Mouse (Mus musculus): ENCODE data around the gene H2-Ob. TPM values are rescaled to one million over a fixed set of nuclear protein-coding genes. Genes with fewer than 3 reads are reported as not detected.

H2-Ob gene
- polyA plus RNA-seq, 1 experiment from 2014 or later, result 0.39 TPM

DNA sequence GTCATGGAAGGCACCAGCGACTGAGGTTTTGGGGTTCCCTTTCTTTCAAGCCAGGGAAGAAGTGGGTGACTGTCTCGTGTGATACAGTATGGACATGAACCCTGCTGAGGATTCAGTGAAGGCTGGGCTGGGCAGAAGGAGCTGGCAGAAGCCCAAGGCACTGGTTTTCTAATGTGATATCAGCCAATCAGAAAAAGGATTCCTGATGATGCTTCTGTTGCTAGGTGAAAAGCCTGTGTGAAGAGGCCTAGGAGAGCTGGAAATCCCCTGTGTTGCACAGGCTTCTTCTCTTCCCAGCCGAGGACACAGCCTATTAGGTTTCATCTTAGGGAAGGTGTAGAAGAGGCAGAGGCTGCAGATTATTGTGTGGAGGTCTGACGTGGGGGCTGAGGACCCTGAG, 22.8 kb downstream of the H2-Ob start:
- Histone ChIP-seq H3K36me3 (ENCODE audit: control insufficient read depth, insufficient read depth, low read length) (no peaks in the 10 kb centered on the region), H3K4me1 (ENCODE audit: control insufficient read depth, insufficient read depth, low read length) (0 out of 2 replicates have a peak, but pooled peaks cover 5% of the 10 kb centered on the region), H3K9me3 (replicated peaks; ENCODE audit: control insufficient read depth, low read length) (no peaks in the 10 kb centered on the region), H3K4me3 (replicated peaks; ENCODE audit: low read length) (no peak overlapping the region), H3K4me2 (ENCODE audit: low read depth, low read length) (no peak overlapping the region), H3K9ac (ENCODE audit: low read length) (no peak overlapping the region), H3K27me3 (ENCODE audit: control insufficient read depth, insufficient read depth, low read length) (peaks cover 20% of the 10 kb centered on the region), H3K27ac (ENCODE audit: low read length) (peak overlapping the region; percentile 48; the same call in 1 of the 2 replicates)
- 24% methylated on average over 4 of the region's 4 CpGs for WGBS
- ATAC-seq (ENCODE audit: insufficient read depth, low FRiP score), result peak; percentile 59; the same call in 1 of the 2 replicates

DNA sequence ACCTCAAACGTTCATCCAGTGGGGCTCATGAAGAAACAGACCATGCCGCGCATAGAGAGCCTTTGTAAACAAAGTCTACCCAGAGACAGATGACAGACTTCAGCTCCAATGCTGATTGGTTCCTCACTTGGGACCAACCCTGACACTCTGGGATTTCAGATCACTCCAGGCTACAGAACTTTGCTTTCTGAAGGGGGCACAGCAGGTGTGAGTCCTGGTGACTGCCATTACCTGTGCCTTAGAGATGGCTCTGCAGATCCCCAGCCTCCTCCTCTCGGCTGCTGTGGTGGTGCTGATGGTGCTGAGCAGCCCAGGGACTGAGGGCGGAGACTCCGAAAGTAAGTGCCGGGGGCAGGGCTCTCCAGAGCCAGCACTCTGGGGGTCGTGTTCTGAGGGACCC, 24.4 kb downstream of the H2-Ob start:
- Histone ChIP-seq H3K4me2 (ENCODE audit: low read depth, low read length) (peak overlapping the region; percentile 89), H3K9me3 (replicated peaks; ENCODE audit: control insufficient read depth, low read length) (no peaks in the 10 kb centered on the region), H3K4me3 (replicated peaks; ENCODE audit: low read length) (peak overlapping the region; percentile 49), H3K27ac (ENCODE audit: low read length) (no peak overlapping the region), H3K36me3 (ENCODE audit: control insufficient read depth, insufficient read depth, low read length) (no peaks in the 10 kb centered on the region), H3K9ac (ENCODE audit: low read length) (peak overlapping the region; percentile 9), H3K27me3 (ENCODE audit: control insufficient read depth, insufficient read depth, low read length) (peaks cover 20% of the 10 kb centered on the region), H3K4me1 (ENCODE audit: control insufficient read depth, insufficient read depth, low read length) (0 out of 2 replicates have a peak, but pooled peaks cover 5% of the 10 kb centered on the region)
- under 1% methylated on average over 8 of the region's 8 CpGs for whole genome bisulfite sequencing
- peak; percentile 55; the same call in 1 of the 2 replicates for ATAC-seq (ENCODE audit: insufficient read depth, low FRiP score)

DNA sequence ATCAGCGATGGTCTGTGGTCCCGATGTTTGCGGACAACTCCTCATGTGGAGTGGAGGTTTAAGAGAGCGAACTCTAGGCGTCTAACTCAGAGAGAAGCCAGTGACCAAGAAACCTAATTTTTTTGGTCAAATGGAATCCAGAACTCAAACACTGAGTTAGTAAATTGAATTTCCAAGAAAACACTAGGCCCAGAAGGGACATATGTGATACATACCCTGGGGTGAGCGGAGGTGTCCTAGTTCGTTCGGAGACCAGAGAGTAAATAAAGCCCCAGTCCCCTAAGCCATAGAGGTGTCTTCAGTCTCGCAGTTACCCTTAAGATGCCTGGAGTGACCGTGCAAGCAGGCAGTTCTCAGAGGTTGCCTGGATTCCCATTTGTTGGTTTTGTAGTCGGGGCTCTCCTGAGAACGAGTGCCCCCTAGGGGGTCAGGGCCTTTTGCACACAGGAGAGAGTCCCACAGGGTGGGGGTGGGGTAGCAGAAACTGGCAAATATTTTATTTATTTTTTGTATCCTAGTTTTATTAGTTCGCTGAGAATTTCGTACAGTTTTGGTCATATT, 25.2 kb downstream of the H2-Ob start:
- peak overlapping the region; percentile 89 for H3K4me2 ChIP-seq (ENCODE audit: low read depth, low read length)
- no peak for ATAC-seq (ENCODE audit: insufficient read depth, low FRiP score)
- no peaks in the 10 kb centered on the region for H3K9me3 ChIP-seq (replicated peaks; ENCODE audit: control insufficient read depth, low read length)
- H3K27me3 ChIP-seq (ENCODE audit: control insufficient read depth, insufficient read depth, low read length), result peaks cover 20% of the 10 kb centered on the region
- no peak overlapping the region for H3K27ac ChIP-seq (ENCODE audit: low read length)
- no peaks in the 10 kb centered on the region for H3K36me3 ChIP-seq (ENCODE audit: control insufficient read depth, insufficient read depth, low read length)
- peak overlapping the region; percentile 9; the same call in 1 of the 2 replicates for H3K9ac ChIP-seq (ENCODE audit: low read length)
- WGBS, result 11% methylated on average over 14 of the region's 14 CpGs
- 0 out of 2 replicates have a peak, but pooled peaks cover 5% of the 10 kb centered on the region for H3K4me1 ChIP-seq (ENCODE audit: control insufficient read depth, insufficient read depth, low read length)
- H3K4me3 ChIP-seq (replicated peaks; ENCODE audit: low read length), result peak overlapping the region; percentile 49

DNA sequence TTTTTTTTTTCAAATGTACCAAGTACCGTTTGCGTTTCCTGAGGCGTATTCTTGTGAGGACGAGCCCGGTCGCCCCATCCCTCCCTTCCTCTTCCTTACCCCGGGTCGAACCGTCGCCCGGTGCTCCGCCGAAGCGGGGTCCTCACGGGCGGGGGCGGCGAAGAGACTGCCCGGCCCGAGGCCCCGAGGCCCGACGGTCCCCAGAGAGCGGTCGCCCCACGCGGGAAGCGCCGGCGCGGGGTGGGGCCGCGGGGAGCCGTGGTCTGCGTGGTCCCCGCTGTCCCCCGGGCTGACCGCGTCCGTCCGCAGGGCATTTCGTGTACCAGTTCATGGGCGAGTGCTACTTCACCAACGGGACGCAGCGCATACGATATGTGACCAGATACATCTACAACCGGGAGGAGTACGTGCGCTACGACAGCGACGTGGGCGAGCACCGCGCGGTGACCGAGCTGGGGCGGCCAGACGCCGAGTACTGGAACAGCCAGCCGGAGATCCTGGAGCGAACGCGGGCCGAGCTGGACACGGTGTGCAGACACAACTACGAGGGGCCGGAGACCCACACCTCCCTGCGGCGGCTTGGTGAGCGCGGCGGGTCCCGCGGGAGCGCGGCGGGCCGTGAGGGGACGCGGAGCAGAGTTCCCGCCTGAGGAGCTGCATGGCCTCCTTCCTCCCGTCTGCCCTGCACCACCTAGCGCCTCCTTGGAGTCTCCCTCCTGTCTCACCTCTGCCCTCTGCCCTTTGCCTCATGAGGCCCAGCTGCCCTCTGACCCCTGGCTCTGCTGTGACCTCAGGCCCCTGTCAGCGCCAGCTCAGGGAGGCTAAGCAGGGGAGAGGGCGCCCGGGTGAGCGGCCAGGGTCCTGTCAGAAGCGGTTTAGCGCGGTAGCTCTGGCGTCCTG, 26.0 kb downstream of the H2-Ob start:
- Histone ChIP-seq H3K4me2 (ENCODE audit: low read depth, low read length) (peak overlapping the region; percentile 89), H3K4me3 (replicated peaks; ENCODE audit: low read length) (peak overlapping the region; percentile 49)
- 1% methylated on average over 93 of the region's 93 CpGs for WGBS

DNA sequence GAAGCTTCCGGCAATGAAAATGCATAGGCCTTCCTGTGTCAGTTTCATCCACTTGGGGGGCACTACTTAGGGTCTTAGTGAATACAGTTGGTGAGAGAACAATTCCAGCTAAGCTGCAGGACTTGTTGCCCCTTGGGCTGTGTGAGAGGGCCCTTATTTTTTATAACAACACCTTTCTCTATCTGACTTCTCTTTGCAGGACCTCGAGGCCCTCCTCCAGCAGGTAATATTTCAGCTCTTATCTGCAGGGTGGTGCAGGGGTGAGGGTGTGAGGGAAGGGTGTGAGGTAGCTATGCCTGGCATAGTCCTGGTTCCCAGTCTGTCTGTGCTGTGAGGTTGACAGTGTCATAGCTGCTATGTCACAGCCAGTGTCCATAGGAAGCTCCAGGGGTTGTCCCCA, 29.6 kb downstream of the H2-Ob start:
- Histone ChIP-seq H3K9ac (ENCODE audit: low read length) (no peak overlapping the region), H3K27me3 (ENCODE audit: control insufficient read depth, insufficient read depth, low read length) (peaks cover 15% of the 10 kb centered on the region), H3K4me2 (ENCODE audit: low read depth, low read length) (no peak overlapping the region), H3K27ac (ENCODE audit: low read length) (no peak overlapping the region), H3K9me3 (replicated peaks; ENCODE audit: control insufficient read depth, low read length) (no peaks in the 10 kb centered on the region), H3K4me3 (replicated peaks; ENCODE audit: low read length) (no peak overlapping the region), H3K36me3 (ENCODE audit: control insufficient read depth, insufficient read depth, low read length) (no peaks in the 10 kb centered on the region), H3K4me1 (ENCODE audit: control insufficient read depth, insufficient read depth, low read length) (no peaks in the 10 kb centered on the region)
- ATAC-seq (ENCODE audit: insufficient read depth, low FRiP score), result no peak
- WGBS, result 76% methylated on average over 2 of the region's 2 CpGs

More for the DNA sequence above, 26.0 kb downstream of the H2-Ob start:
- no peaks in the 10 kb centered on the region for H3K9me3 ChIP-seq (replicated peaks; ENCODE audit: control insufficient read depth, low read length)
- H3K9ac ChIP-seq (ENCODE audit: low read length), result peak overlapping the region; percentile 69
- 0 out of 2 replicates have a peak, but pooled peaks cover 5% of the 10 kb centered on the region for H3K4me1 ChIP-seq (ENCODE audit: control insufficient read depth, insufficient read depth, low read length)
- no peak overlapping the region for H3K27ac ChIP-seq (ENCODE audit: low read length)
- H3K36me3 ChIP-seq (ENCODE audit: control insufficient read depth, insufficient read depth, low read length), result no peaks in the 10 kb centered on the region
- H3K27me3 ChIP-seq (ENCODE audit: control insufficient read depth, insufficient read depth, low read length), result peaks cover 20% of the 10 kb centered on the region
- no peak for ATAC-seq (ENCODE audit: insufficient read depth, low FRiP score)

DNA sequence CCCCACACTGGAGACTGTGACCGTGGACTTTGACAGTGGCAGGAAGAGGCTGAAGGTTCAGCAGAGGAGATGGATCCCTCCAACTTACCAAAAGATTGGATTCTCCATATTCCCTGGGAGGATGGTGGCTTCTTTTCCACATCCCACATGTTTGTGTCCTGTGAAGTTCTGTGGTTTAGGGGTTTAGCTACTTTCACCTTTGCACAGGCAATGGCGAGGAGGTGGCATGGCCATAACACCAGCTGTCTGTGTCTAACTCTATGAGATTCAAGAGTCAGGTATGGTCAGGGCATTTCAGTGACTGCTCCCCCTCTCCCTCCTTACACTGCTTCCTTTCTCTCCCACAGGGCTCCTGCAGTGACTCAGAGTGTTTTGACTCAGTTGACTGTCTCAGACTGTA, 30.0 kb downstream of the H2-Ob start:
- no peak overlapping the region for H3K9ac ChIP-seq (ENCODE audit: low read length)

DNA sequence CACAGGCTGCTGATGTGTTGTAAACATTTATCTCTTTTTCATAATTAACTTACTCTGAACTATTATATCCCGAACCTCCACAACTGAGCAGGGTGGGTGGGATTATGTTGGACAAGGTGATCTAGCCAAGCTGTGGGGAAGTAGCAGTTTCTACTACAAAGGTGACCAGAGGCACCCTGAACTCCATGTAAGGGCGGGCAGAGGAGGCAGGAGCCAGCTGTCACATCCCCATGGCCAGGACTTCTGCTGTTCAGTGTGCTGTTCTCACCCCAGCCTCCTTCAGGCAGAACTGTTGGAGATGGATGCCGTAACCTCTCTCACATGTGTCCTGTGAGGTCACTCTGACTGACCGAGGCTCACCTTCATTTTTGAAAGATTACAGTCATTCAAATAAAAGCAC, 31.1 kb downstream of the H2-Ob start:
- H3K36me3 ChIP-seq (ENCODE audit: control insufficient read depth, insufficient read depth, low read length), result no peaks in the 10 kb centered on the region
- no peak overlapping the region for H3K27ac ChIP-seq (ENCODE audit: low read length)
- no peaks in the 10 kb centered on the region for H3K4me1 ChIP-seq (ENCODE audit: control insufficient read depth, insufficient read depth, low read length)
- no peaks in the 10 kb centered on the region for H3K9me3 ChIP-seq (replicated peaks; ENCODE audit: control insufficient read depth, low read length)
- no peak for ATAC-seq (ENCODE audit: insufficient read depth, low FRiP score)
- no peak overlapping the region for H3K9ac ChIP-seq (ENCODE audit: low read length)
- no peak overlapping the region for H3K4me2 ChIP-seq (ENCODE audit: low read depth, low read length)
- 63% methylated on average over 4 of the region's 4 CpGs for WGBS
- H3K4me3 ChIP-seq (replicated peaks; ENCODE audit: low read length), result no peak overlapping the region
- H3K27me3 ChIP-seq (ENCODE audit: control insufficient read depth, insufficient read depth, low read length), result no peaks in the 10 kb centered on the region; the same call in 1 of the 2 replicates

More for the DNA sequence above, 30.0 kb downstream of the H2-Ob start:
- Histone ChIP-seq H3K9me3 (replicated peaks; ENCODE audit: control insufficient read depth, low read length) (no peaks in the 10 kb centered on the region), H3K27me3 (ENCODE audit: control insufficient read depth, insufficient read depth, low read length) (peaks cover 10% of the 10 kb centered on the region), H3K4me3 (replicated peaks; ENCODE audit: low read length) (no peak overlapping the region), H3K4me2 (ENCODE audit: low read depth, low read length) (no peak overlapping the region), H3K36me3 (ENCODE audit: control insufficient read depth, insufficient read depth, low read length) (no peaks in the 10 kb centered on the region), H3K27ac (ENCODE audit: low read length) (no peak overlapping the region), H3K4me1 (ENCODE audit: control insufficient read depth, insufficient read depth, low read length) (no peaks in the 10 kb centered on the region)
- 78% methylated on average over 2 of the region's 2 CpGs for WGBS
- ATAC-seq (ENCODE audit: insufficient read depth, low FRiP score), result no peak

DNA sequence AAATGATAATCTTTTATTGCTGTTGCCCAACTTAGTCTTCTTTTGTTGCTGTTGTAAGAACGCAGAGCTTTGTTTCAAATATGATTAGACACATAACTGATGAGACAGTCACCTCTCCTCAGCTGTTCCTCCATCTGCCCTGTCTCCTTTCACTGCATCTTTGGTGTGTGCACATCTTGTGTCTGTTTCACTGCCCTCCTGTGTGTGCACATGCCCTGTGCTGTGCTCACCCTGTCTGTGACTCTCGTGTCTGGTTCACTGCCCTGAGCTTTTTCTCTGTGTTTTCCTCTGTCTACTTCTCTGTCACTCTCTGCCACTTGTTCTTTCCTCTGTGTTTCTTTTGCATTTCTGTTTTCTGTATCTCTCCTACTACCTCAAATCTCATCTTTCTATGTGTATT, 31.5 kb downstream of the H2-Ob start:
- no peak for ATAC-seq (ENCODE audit: insufficient read depth, low FRiP score)
- no peaks in the 10 kb centered on the region for H3K9me3 ChIP-seq (replicated peaks; ENCODE audit: control insufficient read depth, low read length)
- H3K27me3 ChIP-seq (ENCODE audit: control insufficient read depth, insufficient read depth, low read length), result no peaks in the 10 kb centered on the region; the same call in 1 of the 2 replicates
- no peak overlapping the region for H3K4me2 ChIP-seq (ENCODE audit: low read depth, low read length)
- no peaks in the 10 kb centered on the region for H3K36me3 ChIP-seq (ENCODE audit: control insufficient read depth, insufficient read depth, low read length)
- no peak overlapping the region for H3K27ac ChIP-seq (ENCODE audit: low read length)
- H3K4me3 ChIP-seq (replicated peaks; ENCODE audit: low read length), result no peak overlapping the region
- no peaks in the 10 kb centered on the region for H3K4me1 ChIP-seq (ENCODE audit: control insufficient read depth, insufficient read depth, low read length)
- no peak overlapping the region for H3K9ac ChIP-seq (ENCODE audit: low read length)
- 82% methylated on average over 2 of the region's 2 CpGs for WGBS

DNA sequence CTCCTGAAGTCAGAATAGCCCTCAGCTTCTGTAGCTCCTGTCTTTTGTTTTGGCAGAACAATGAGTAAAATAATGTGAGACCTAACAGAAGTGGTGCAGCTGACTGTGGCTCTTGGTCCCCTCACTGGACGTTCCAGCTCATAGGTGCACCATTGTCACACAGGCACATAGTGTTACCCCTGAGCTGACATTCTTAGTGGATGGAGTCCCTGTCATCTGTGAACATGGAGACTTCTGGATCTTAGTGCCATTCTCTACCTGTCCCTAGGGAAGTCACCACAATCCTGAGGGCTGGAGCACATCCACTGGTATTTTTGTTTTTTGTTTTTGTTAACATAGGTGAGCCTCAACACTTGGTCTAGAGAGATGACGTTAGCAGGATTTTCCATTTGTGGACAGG, 32.2 kb downstream of the H2-Ob start:
- Histone ChIP-seq H3K4me2 (ENCODE audit: low read depth, low read length) (no peak overlapping the region), H3K4me3 (replicated peaks; ENCODE audit: low read length) (no peak overlapping the region), H3K9me3 (replicated peaks; ENCODE audit: control insufficient read depth, low read length) (no peaks in the 10 kb centered on the region), H3K9ac (ENCODE audit: low read length) (no peak overlapping the region), H3K36me3 (ENCODE audit: control insufficient read depth, insufficient read depth, low read length) (no peaks in the 10 kb centered on the region), H3K27ac (ENCODE audit: low read length) (no peak overlapping the region), H3K4me1 (ENCODE audit: control insufficient read depth, insufficient read depth, low read length) (no peaks in the 10 kb centered on the region), H3K27me3 (ENCODE audit: control insufficient read depth, insufficient read depth, low read length) (no peaks in the 10 kb centered on the region)
- no peak for ATAC-seq (ENCODE audit: insufficient read depth, low FRiP score)
- 51% methylated on average over 2 of the region's 2 CpGs for WGBS

All from stomach, embryonic 16.5 days (tissue).